Mouse (Mus musculus) stomach, embryonic 14.5 days (tissue): ENCODE data around the gene Wbp11. TPM values are rescaled to one million over a fixed set of nuclear protein-coding genes. Genes with fewer than 3 reads are reported as not detected.

Experiments used
- ATAC-seq: fragments of 200-750 bp; cut with Nextera tagmentation; 2 replicates; pipeline ENCODE4 v1.8.0; 2017; ENCODE audit warnings: low read depth, moderate TSS enrichment; ENCODE audit not compliant: insufficient number of reproducible peaks, insufficient read depth, low FRiP score
- H3K27ac ChIP-seq: fragments of 300-500 bp; sonication (generic); 2 replicates; pipeline ENCODE4 v1.5.1; 2014; ENCODE audit warnings: mild to moderate bottlenecking, low read length, moderate library complexity, mixed read lengths
- H3K27me3 ChIP-seq: fragments of 300-500 bp; sonication (generic); 2 replicates; pipeline ENCODE4 v1.6.1; 2014; ENCODE audit warnings: low read length, control low read depth, mixed read lengths; ENCODE audit not compliant: control insufficient read depth, insufficient read depth
- H3K36me3 ChIP-seq: fragments of 300-500 bp; sonication (generic); 2 replicates; pipeline ENCODE4 v1.6.1; 2014; ENCODE audit warnings: mild to moderate bottlenecking, control low read depth, low read length, moderate library complexity, mixed read lengths; ENCODE audit not compliant: control insufficient read depth, insufficient read depth
- H3K4me1 ChIP-seq: fragments of 300-500 bp; sonication (generic); 2 replicates; pipeline ENCODE4 v1.6.1; 2014; ENCODE audit warnings: low read length, control low read depth, mixed read lengths; ENCODE audit not compliant: control insufficient read depth, insufficient read depth
- H3K4me2 ChIP-seq: fragments of 300-500 bp; sonication (generic); replicated peaks from 2 replicates; pipeline ENCODE4 v1.6.1; 2014; ENCODE audit warnings: low read depth, low read length, control low read depth
- H3K4me3 ChIP-seq: fragments of 300-500 bp; sonication (generic); 2 replicates; pipeline ENCODE4 v1.5.1; 2014; ENCODE audit warnings: low read depth, low read length, control low read depth
- H3K9ac ChIP-seq: fragments of 300-500 bp; sonication (generic); replicated peaks from 2 replicates; pipeline ENCODE4 v1.6.1; 2014; ENCODE audit warnings: low read depth, mild to moderate bottlenecking, control low read depth, low read length, moderate library complexity, mixed read lengths
- H3K9me3 ChIP-seq: fragments of 300-500 bp; sonication (generic); 2 replicates; pipeline ENCODE4 v1.6.1; 2016; ENCODE audit warnings: low read depth, low read length, control low read depth; ENCODE audit not compliant: control insufficient read depth
- WGBS: fragments of 180-500 bp; shearing (Covaris S2); extraction: QIAGEN DNeasy Blood & Tissue Kit; methylation state at CpG from one replicate; pipeline ENCODE4 v1.1.7; 2014; 5-methylcytosine and 5-hydroxymethylcytosine counted together
- microRNA-seq: library from miRNA; unstranded; fragments of <30 nt; microRNA quantifications from one replicate; pipeline ENCODE4, GENCODE M21; 2016
- polyA plus RNA-seq: library from polyadenylated mRNA; unstranded; fragments of >200 nt; fragmentation: Nextera tagmentation; extraction: Ambion mirVana; gene quantifications from 2 replicates; pipeline ENCODE4 v1.2.1, GENCODE M21; 2014

Wbp11 gene
- polyA plus RNA-seq, 1 experiment from 2014 or later: 103 TPM

DNA sequence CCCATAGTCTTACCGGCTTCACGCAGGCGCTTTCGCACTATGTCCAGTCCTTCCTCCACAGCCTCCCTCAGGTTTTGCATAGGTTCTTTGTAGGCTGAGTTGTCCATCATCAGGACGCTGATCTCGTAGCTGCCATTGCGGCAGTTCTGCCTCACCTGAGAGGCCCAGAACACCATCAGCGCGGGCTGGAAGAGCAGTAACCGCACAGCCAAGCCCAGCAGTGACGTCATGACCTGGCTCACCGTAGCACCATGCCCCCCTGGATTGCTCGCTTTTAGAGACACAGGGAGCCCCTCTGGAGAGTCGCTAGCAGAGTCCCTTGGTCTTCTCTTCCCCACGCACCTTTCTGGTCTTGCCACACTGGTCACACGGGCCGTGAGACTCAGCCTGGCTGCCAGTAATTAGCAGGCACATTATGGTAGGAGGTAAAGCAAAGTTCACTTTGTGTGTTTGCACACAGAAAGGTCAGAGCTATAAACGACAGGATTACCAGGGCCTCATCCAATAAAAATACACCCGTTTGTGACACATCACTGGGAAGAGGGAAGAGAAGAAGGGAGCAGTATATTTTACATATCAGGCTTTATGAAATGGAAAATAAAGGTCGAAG is 46.6 kb downstream of the Wbp11 start, which contains the start of gene Gucy2c:
Gene Gucy2c, minus strand, starts transcription at position 389 of the 610 bp plus-strand sequence.
- Histone ChIP-seq H3K4me2 (no peak within 1 kb of the TSS), H3K36me3 (no peaks in the 10 kb centered on the region), H3K27me3 (no peaks in the 10 kb centered on the region), H3K9ac (no peak within 1 kb of the TSS), H3K4me1 (no peaks in the 10 kb centered on the region), H3K9me3 (no peaks in the 10 kb centered on the region), H3K4me3 (no peak within 1 kb of the TSS), H3K27ac (no peak within 1 kb of the TSS)
- ATAC-seq: no peak
- 73% methylated on average over 20 of the region's 20 CpGs for WGBS

DNA sequence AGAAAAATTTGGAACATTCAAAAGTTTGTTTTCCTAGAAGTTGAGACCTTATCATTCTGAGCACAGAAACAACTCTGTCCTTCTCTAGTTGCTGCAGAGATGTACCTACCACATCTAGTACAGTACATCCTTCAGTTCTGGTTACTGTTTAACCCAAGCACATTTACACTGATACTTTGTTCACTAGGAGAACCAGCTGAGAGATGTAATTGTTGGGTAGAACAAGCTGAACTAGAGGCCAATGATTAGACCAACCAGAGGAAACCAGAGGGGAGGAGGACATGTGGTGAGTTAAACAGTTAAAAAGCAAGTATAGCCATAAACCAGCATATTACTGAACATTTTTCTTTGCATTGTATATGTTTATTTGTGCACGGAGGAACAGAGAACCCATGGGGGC is 51.6 kb downstream of the Wbp11 start:
- H3K4me1 ChIP-seq: no peaks in the 10 kb centered on the region
- H3K4me3 ChIP-seq: no peak overlapping the region
- no peak overlapping the region for H3K27ac ChIP-seq
- WGBS: 86% methylated on average over 1 of the region's 1 CpGs
- no peak for ATAC-seq
- no peaks in the 10 kb centered on the region for H3K9me3 ChIP-seq
- H3K4me2 ChIP-seq: no peak overlapping the region
- no peak overlapping the region for H3K9ac ChIP-seq
- H3K36me3 ChIP-seq: no peaks in the 10 kb centered on the region
- H3K27me3 ChIP-seq: no peaks in the 10 kb centered on the region

DNA sequence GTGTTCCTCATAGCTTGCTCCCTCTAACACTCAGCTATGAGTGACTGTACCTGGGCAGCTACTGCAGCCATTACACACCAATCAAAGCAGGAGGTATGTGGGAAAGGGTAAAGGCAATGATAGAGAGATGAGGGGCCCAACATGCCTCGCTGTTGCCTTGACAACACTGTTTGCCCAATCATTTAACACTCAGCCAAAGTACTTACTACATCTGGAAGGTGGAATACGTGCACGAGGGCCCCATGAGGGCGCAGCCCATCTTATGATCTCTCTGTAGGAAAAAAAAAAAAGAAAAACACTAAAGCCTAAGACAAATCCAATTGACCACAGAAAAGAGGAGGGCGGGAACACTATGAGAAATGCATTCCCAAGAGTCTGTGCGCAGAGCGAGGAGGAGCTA is 58.2 kb downstream of the Wbp11 start:
- Histone ChIP-seq H3K27ac (no peak overlapping the region), H3K4me3 (no peak overlapping the region), H3K9ac (no peak overlapping the region), H3K36me3 (no peaks in the 10 kb centered on the region), H3K4me1 (no peaks in the 10 kb centered on the region), H3K4me2 (no peak overlapping the region), H3K27me3 (no peaks in the 10 kb centered on the region), H3K9me3 (no peaks in the 10 kb centered on the region)
- no peak for ATAC-seq
- WGBS: 78% methylated on average over 7 of the region's 7 CpGs

DNA sequence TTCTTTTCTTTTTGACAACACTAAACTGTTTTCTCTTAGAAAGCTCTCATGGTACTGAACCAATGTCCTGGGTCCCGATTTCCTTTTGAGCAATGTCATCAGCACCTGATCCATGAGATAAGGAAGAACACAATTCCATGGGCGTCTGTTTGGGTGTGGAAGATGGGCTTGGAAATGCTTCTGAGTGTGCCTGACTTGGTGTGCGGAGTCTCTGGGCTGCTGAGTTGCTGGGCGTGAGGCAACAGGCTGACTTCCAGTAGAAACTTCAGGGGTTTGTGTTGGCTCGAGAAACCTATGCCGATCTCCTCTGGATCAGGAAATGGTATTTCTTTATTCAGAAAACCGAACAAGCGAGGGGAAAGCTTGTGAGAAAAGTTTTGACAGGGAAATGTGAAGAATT is 58.9 kb downstream of the Wbp11 start:
- no peaks in the 10 kb centered on the region for H3K9me3 ChIP-seq
- no peak overlapping the region for H3K9ac ChIP-seq
- no peaks in the 10 kb centered on the region for H3K27me3 ChIP-seq
- WGBS: 88% methylated on average over 8 of the region's 8 CpGs
- no peak overlapping the region for H3K27ac ChIP-seq
- no peak overlapping the region for H3K4me2 ChIP-seq
- no peak for ATAC-seq
- no peaks in the 10 kb centered on the region for H3K4me1 ChIP-seq
- H3K4me3 ChIP-seq: no peak overlapping the region
- H3K36me3 ChIP-seq: no peaks in the 10 kb centered on the region

DNA sequence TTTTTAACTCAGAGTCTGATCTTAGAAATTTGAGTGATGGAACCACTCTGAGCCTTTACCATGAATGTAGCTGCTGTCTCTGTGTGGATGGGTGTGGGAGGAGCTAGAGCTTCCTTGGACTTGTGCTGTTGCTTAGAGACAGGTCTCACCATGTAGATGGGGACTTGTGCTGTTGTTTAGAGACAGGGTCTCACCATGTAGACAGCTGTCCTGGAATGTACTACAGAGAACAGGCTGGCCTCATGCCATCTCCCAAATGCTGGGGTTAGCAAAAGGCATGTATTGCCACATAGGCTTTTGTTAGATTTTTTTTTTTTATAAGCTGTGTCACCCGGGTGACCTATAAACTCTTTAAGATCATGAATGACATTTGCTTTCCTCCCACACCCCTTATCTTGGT is 64.1 kb downstream of the Wbp11 start:
- H3K9ac ChIP-seq: no peak overlapping the region
- no peak overlapping the region for H3K27ac ChIP-seq
- ATAC-seq: peak; percentile 46; the same call in 1 of the 2 replicates

More for the DNA sequence above, 64.1 kb downstream of the Wbp11 start:
- Histone ChIP-seq H3K4me1 (no peaks in the 10 kb centered on the region), H3K9me3 (no peaks in the 10 kb centered on the region), H3K4me3 (no peak overlapping the region), H3K4me2 (no peak overlapping the region), H3K36me3 (no peaks in the 10 kb centered on the region), H3K27me3 (no peaks in the 10 kb centered on the region)
- WGBS: 51% methylated on average over 1 of the region's 1 CpGs

Small RNA genes within 50 kb of the gene (microRNA-seq; reads per million reads assigned to microRNA genes)
- gene Gm44364: not detected

Other genes with a start within 250 kb of the Wbp11 start
- gene Plbd1, start 166.3 kb downstream of the Wbp11 start, polyA plus RNA-seq: 6.0 and 6.7 TPM in 2 replicates
- 1.6 and 3.3 TPM in 2 replicates for gene Gucy2c, start 46.5 kb downstream of the Wbp11 start, polyA plus RNA-seq
- gene Hist4h4, start 23.8 kb downstream of the Wbp11 start, polyA plus RNA-seq: 2.1 and 2.8 TPM in 2 replicates
- 130 and 144 TPM in 2 replicates for gene H2afj, start 20.0 kb downstream of the Wbp11 start, polyA plus RNA-seq
- gene BC049715, start 607 bp downstream of the Wbp11 start, polyA plus RNA-seq: 1.7 and 2.5 TPM in 2 replicates
- gene Smco3, start 7.2 kb upstream of the Wbp11 start, polyA plus RNA-seq: 1.9 and 2.3 TPM in 2 replicates
- 4.4 and 5.5 TPM in 2 replicates for gene Art4, start 29.5 kb upstream of the Wbp11 start, polyA plus RNA-seq
- gene Mgp, start 47.6 kb upstream of the Wbp11 start, polyA plus RNA-seq: 229 and 247 TPM in 2 replicates
- 0.48 and 3.7 TPM in 2 replicates for gene Erp27, start 93.9 kb upstream of the Wbp11 start, polyA plus RNA-seq
- gene Pde6h, start 95.6 kb upstream of the Wbp11 start, polyA plus RNA-seq: 0.09 and 0.11 TPM in 2 replicates
- 53.3 and 58.0 TPM in 2 replicates for gene Arhgdib, start 113.7 kb upstream of the Wbp11 start, polyA plus RNA-seq